8 mouse cellular contexts compared by ENCODE assay signal in the genomic region with DNA sequence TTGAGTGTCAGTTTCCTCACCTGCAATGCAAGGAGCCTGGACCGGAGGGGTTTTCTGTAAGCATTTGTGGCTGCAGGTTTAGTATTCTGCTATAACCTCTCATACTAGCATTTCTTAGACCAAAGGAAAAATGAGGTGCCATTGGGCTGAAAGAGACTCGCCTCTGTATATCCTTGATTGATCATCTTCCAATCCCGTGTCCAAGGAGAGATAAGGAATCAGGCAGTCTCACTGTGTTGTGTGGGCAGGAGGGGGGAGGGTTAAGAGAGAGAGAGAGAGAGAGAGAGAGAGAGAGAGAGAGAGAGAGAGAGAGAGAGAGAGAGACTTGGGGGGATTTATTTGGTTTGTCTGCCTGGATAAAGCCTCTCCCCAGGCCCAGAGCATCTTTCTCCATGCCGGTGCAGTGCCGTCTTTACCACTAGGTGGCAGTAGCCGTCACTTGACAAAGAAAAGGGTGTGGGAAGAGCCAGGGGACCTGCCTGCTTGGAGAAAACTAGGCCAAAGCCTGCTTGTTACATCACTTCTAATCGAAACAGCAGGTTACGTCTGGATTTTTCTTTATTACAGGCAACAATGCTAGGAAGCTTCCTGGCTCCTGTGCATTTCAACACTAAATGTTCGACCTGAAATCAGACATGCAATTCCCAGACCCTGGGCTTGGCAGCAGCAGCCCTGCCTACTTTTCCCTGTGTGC. TPM values are rescaled to one million over a fixed set of nuclear protein-coding genes. Genes with fewer than 3 reads are reported as not detected.
DNase-seq lines count a peak whose midpoint lies in the region; ATAC-seq and TF ChIP-seq lines count a peak whose summit lies in the region.

No protein-coding gene starts in this region.

- TF ChIP-seq EP300 in liver, postnatal 0 days (IDR thresholded peaks at IDR 0.05; ENCODE audit: low read depth) = no peak

- peaks cover 3% of the 10 kb centered on the region; the same call in 1 of the 2 replicates for H3K27me3 ChIP-seq in E14TG2a.4 (ENCODE audit: insufficient read depth, low read length)
- no peaks in the 10 kb centered on the region for H3K27me3 ChIP-seq in heart, embryonic 13.5 days (replicated peaks)
- H3K27me3 ChIP-seq in liver, postnatal 0 days (ENCODE audit: insufficient read depth, low read length) = no peaks in the 10 kb centered on the region

- peak overlapping the region; percentile 38; the same call in 1 of the 2 replicates for H3K9ac ChIP-seq in heart, embryonic 13.5 days
- H3K9ac ChIP-seq in liver, postnatal 0 days (replicated peaks) = no peak overlapping the region

- peaks cover 27% of the 10 kb centered on the region for H3K4me1 ChIP-seq in E14TG2a.4 (replicated peaks; ENCODE audit: low read depth, low read length)
- H3K4me1 ChIP-seq in bone marrow macrophage, adult 2 months (ENCODE audit: control insufficient read depth, insufficient read depth, low read length) = no peaks in the 10 kb centered on the region
- no peaks in the 10 kb centered on the region for H3K4me1 ChIP-seq in heart, embryonic 13.5 days
- H3K4me1 ChIP-seq in liver, postnatal 0 days (ENCODE audit: insufficient read depth) = no peaks in the 10 kb centered on the region

- peak; percentile 91 for TF ChIP-seq CTCF in E14TG2a.4 (conservative IDR thresholded peaks at IDR 0.05; ENCODE audit: low read length)
- TF ChIP-seq CTCF in bone marrow macrophage, adult 2 months (IDR thresholded peaks at IDR 0.05; ENCODE audit: low read depth, low read length) = peak; percentile 62
- peak; percentile 83 for TF ChIP-seq CTCF in liver, postnatal 0 days (IDR thresholded peaks at IDR 0.05; ENCODE audit: low read depth)

- DNase-seq in fibroblast of lung, adult 2 months (ENCODE audit: low read depth) = peak; percentile 43
- DNase-seq in kidney, postnatal 25 days = peak; percentile 61 to 82
- peak; percentile 74 for DNase-seq in liver, postnatal 0 days
- DNase-seq in ovary, postnatal 14 days (ENCODE audit: low spot score) = peak; percentile 88
- DNase-seq in urinary bladder, postnatal 10 days (ENCODE audit: low spot score) = peak; percentile 54

- no peaks in the 10 kb centered on the region for H3K9me3 ChIP-seq in E14TG2a.4 (ENCODE audit: low read length)
- no peaks in the 10 kb centered on the region; the same call in 1 of the 2 replicates for H3K9me3 ChIP-seq in heart, embryonic 13.5 days
- no peaks in the 10 kb centered on the region for H3K9me3 ChIP-seq in liver, postnatal 0 days (ENCODE audit: low read length)

- no peaks in the 10 kb centered on the region for H3K36me3 ChIP-seq in E14TG2a.4 (ENCODE audit: insufficient read depth, low read length)
- no peaks in the 10 kb centered on the region for H3K36me3 ChIP-seq in heart, embryonic 13.5 days
- no peaks in the 10 kb centered on the region for H3K36me3 ChIP-seq in liver, postnatal 0 days (replicated peaks; ENCODE audit: insufficient read depth, low read length)

- no peak for ATAC-seq in heart, embryonic 13.5 days (ENCODE audit: extremely low read depth, insufficient number of reproducible peaks, low FRiP score, low TSS enrichment)
- peak; percentile 15; the same call in 1 of the 2 replicates for ATAC-seq in liver, postnatal 0 days

- TF ChIP-seq POLR2A in bone marrow macrophage, adult 2 months (IDR thresholded peaks at IDR 0.05; ENCODE audit: borderline replicate concordance, low read depth, low read length) = no peak

- H3K4me3 ChIP-seq in E14TG2a.4 (replicated peaks; ENCODE audit: low read length) = no peak overlapping the region
- H3K4me3 ChIP-seq in bone marrow macrophage, adult 2 months (ENCODE audit: insufficient read depth, low read length) = no peak overlapping the region
- no peak overlapping the region for H3K4me3 ChIP-seq in heart, embryonic 13.5 days
- no peak overlapping the region for H3K4me3 ChIP-seq in liver, postnatal 0 days (ENCODE audit: low read depth, low read length)

- no peak overlapping the region for H3K27ac ChIP-seq in bone marrow macrophage, adult 2 months (ENCODE audit: insufficient read depth, low read depth, low read length)
- H3K27ac ChIP-seq in heart, embryonic 13.5 days (replicated peaks) = no peak overlapping the region
- H3K27ac ChIP-seq in liver, postnatal 0 days (ENCODE audit: low read depth) = no peak overlapping the region

- H3K4me2 ChIP-seq in heart, embryonic 13.5 days = no peak overlapping the region
- no peak overlapping the region for H3K4me2 ChIP-seq in liver, postnatal 0 days (ENCODE audit: low read depth, low read length)

- WGBS in heart, embryonic 13.5 days = 30% methylated on average over 9 of the region's 9 CpGs
- 35% methylated on average over 9 of the region's 9 CpGs for WGBS in liver, postnatal 0 days (ENCODE audit: insufficient replicate concordance)

RNA-seq across cellular contexts. Expression of a gene that starts 56.1 kb away (rescaled TPM):
- not detected in 2 replicates for polyA plus RNA-seq in bone marrow macrophage, adult 2 months (2012; ENCODE audit: insufficient read depth, insufficient read length, missing spikeins)
- 0.21 and 0.32 TPM in 2 replicates for polyA plus RNA-seq in heart, embryonic 13.5 days (2015; fragmentation: Nextera tagmentation; extraction: Ambion mirVana)
- polyA plus RNA-seq in liver, postnatal 0 days (2015; fragmentation: Nextera tagmentation; extraction: Ambion mirVana) = not detected in 2 replicates
